In genomic region chr2:163122319-163122718, GRCm38 (mm10) we compare ENCODE assay signal across 9 mouse cellular contexts. TPM values are rescaled to one million over a fixed set of nuclear protein-coding genes. Genes with fewer than 3 reads are reported as not detected.
DNase-seq lines count a peak whose midpoint lies in the region; ATAC-seq and TF ChIP-seq lines count a peak whose summit lies in the region.
"Had no signal": no experiment of that assay in that cellular context is flagged by ENCODE, and none has a peak within 500 bp of the region (broad histone marks: within the 10 kb centered on the region; RNA-seq: fewer than 3 reads in every experiment).

No protein-coding gene starts in this region.

- peaks cover 11 to 15% of the 10 kb centered on the region in 2 experiments for H3K4me1 ChIP-seq in CH12.LX (ENCODE audit: control insufficient read depth in 1 of 2, insufficient read depth in 2 of 2)
- H3K4me1 ChIP-seq in forebrain, embryonic 13.5 days: peaks cover 15% of the 10 kb centered on the region
- H3K4me1 ChIP-seq in limb, embryonic 10.5 days: peaks cover 16% of the 10 kb centered on the region; the same call in 1 of the 2 replicates
- H3K4me1 ChIP-seq in midbrain, embryonic 13.5 days (replicated peaks): peaks cover 30% of the 10 kb centered on the region

- no peak for TF ChIP-seq CTCF in CH12.LX (conservative IDR thresholded peaks at IDR 0.05 in 1 of 2, IDR thresholded peaks at IDR 0.05 in 1 of 2; ENCODE audit: low read depth in 2 of 2, low read length in 2 of 2)

- no peak for TF ChIP-seq EP300 in CH12.LX (IDR thresholded peaks at IDR 0.05; ENCODE audit: low read length)

- TF ChIP-seq POLR2A in CH12.LX (IDR thresholded peaks at IDR 0.05; ENCODE audit: low read depth, low read length): no peak

- no peak overlapping the region for H3K27ac ChIP-seq in CH12.LX (ENCODE audit: insufficient read depth, low read depth)
- H3K27ac ChIP-seq in forebrain, embryonic 13.5 days: no peak overlapping the region
- peak overlapping the region; percentile 64; the same call in 1 of the 2 replicates for H3K27ac ChIP-seq in limb, embryonic 10.5 days
- H3K27ac ChIP-seq in midbrain, embryonic 13.5 days: peak overlapping the region; percentile 74

- H3K9ac ChIP-seq in CH12.LX (ENCODE audit: insufficient read depth, low read depth): no peak overlapping the region
- 0 out of 2 replicates have a peak overlapping the region, but pooled peaks have one; percentile 12 for H3K9ac ChIP-seq in forebrain, embryonic 13.5 days
- H3K9ac ChIP-seq in midbrain, embryonic 13.5 days (replicated peaks): no peak overlapping the region

- peak overlapping the region; percentile 45 for H3K4me2 ChIP-seq in CH12.LX (ENCODE audit: insufficient read depth, low read depth, poor library complexity, severe bottlenecking)
- peak overlapping the region; percentile 33; the same call in 1 of the 2 replicates for H3K4me2 ChIP-seq in forebrain, embryonic 13.5 days
- peak overlapping the region; percentile 37 for H3K4me2 ChIP-seq in midbrain, embryonic 13.5 days (replicated peaks)

- dilution Hi-C loops in CH12.LX (cut with MboI; ENCODE audit: extremely low pct_ligation_motif_present, extremely low pct_unique_long_range_greater_than_20kb, low sequenced_read_pairs): no loop called here

- H3K4me3 ChIP-seq in CH12.LX (replicated peaks in 1 of 3; ENCODE audit: low read depth in 2 of 3, low read length in 2 of 3, poor library complexity in 1 of 3): no peak overlapping the region
- H3K4me3 ChIP-seq in forebrain, embryonic 13.5 days: no peak overlapping the region
- H3K4me3 ChIP-seq in limb, embryonic 10.5 days: peak overlapping the region; percentile 32
- no peak overlapping the region for H3K4me3 ChIP-seq in midbrain, embryonic 13.5 days (replicated peaks)

- DNase-seq in CH12.LX (ENCODE audit: extremely low read depth) (no peak), R1 (ENCODE audit: low read depth, low spot score) (peak; percentile 92)
- DNase-seq in heart, postnatal 4 days: peak; percentile 80
- peak; percentile 66 for DNase-seq in limb, embryonic 10.5 days (ENCODE audit: low spot score)
- DNase-seq in right cerebral cortex, adult 18-20 months: no peak

- TF ChIP-seq RAD21 in CH12.LX (IDR thresholded peaks at IDR 0.05; ENCODE audit: low read depth, low read length): no peak

- no peaks in the 10 kb centered on the region for H3K36me3 ChIP-seq in CH12.LX (replicated peaks in 1 of 2; ENCODE audit: control insufficient read depth in 1 of 2, insufficient read depth in 1 of 2, low read length in 1 of 2)
- no peaks in the 10 kb centered on the region for H3K36me3 ChIP-seq in forebrain, embryonic 13.5 days (ENCODE audit: poor library complexity, severe bottlenecking)
- H3K36me3 ChIP-seq in limb, embryonic 10.5 days: no peaks in the 10 kb centered on the region
- H3K36me3 ChIP-seq in midbrain, embryonic 13.5 days: no peaks in the 10 kb centered on the region

- ATAC-seq in forebrain, embryonic 13.5 days: peak; percentile 86
- ATAC-seq in midbrain, embryonic 13.5 days: peak; percentile 94
- ATAC-seq in megakaryocyte-erythroid progenitor cell, adult 5-6 weeks (replicated peaks; ENCODE audit: low FRiP score, low TSS enrichment, poor library complexity, severe bottlenecking): no peak

- WGBS in forebrain, embryonic 13.5 days: 22% methylated on average over 9 of the region's 9 CpGs
- WGBS in limb, embryonic 10.5 days: 28% methylated on average over 9 of the region's 9 CpGs
- WGBS in midbrain, embryonic 13.5 days: 29% methylated on average over 9 of the region's 9 CpGs

- H3K27me3 ChIP-seq in CH12.LX (replicated peaks): peaks cover 75% of the 10 kb centered on the region
- peaks cover 13% of the 10 kb centered on the region for H3K27me3 ChIP-seq in forebrain, embryonic 13.5 days
- peaks cover 29% of the 10 kb centered on the region for H3K27me3 ChIP-seq in limb, embryonic 10.5 days (ENCODE audit: low read depth, poor library complexity, severe bottlenecking)
- H3K27me3 ChIP-seq in midbrain, embryonic 13.5 days: peaks cover 10% of the 10 kb centered on the region

- in situ Hi-C loops in CH12.LX (cut with MboI; ENCODE audit: low pct_ligation_motif_present, low pct_unique_long_range_greater_than_20kb, low sequenced_read_pairs): no loop called here

- no peaks in the 10 kb centered on the region for H3K79me2 ChIP-seq in CH12.LX (replicated peaks; ENCODE audit: control insufficient read depth, extremely low read depth, insufficient read depth, poor library complexity, severe bottlenecking)

- H3K9me3 ChIP-seq in CH12.LX (replicated peaks; ENCODE audit: low read length): peaks cover 5% of the 10 kb centered on the region
- no peaks in the 10 kb centered on the region for H3K9me3 ChIP-seq in forebrain, embryonic 13.5 days (replicated peaks)
- H3K9me3 ChIP-seq in limb, embryonic 10.5 days (replicated peaks): no peaks in the 10 kb centered on the region
- H3K9me3 ChIP-seq in midbrain, embryonic 13.5 days: peaks cover under 1% of the 10 kb centered on the region

TF ChIP-seq in CH12.LX, 34 proteins besides CTCF, POLR2A, EP300 and RAD21:
- TF ChIP-seq USF1 (IDR thresholded peaks at IDR 0.05; ENCODE audit: low read depth, low read length) (peak; percentile 48; the same call in 1 of the 2 replicates), MEF2A (IDR thresholded peaks at IDR 0.05; ENCODE audit: borderline replicate concordance, low read depth, low read length) (no peak), ZMIZ1 (IDR thresholded peaks at IDR 0.05; ENCODE audit: low read depth, low read length) (no peak), KAT2A (IDR thresholded peaks at IDR 0.05; ENCODE audit: insufficient replicate concordance, low read length) (no peak), POLR2AphosphoS2 (IDR thresholded peaks at IDR 0.05; ENCODE audit: low read depth, low read length) (no peak), JUN (IDR thresholded peaks at IDR 0.05; ENCODE audit: insufficient read depth, low read depth, low read length) (no peak), NELFE (IDR thresholded peaks at IDR 0.05; ENCODE audit: low read depth, low read length) (no peak), ZKSCAN1 (IDR thresholded peaks at IDR 0.05; ENCODE audit: borderline replicate concordance, low read depth, low read length) (no peak), ELF1 (IDR thresholded peaks at IDR 0.05; ENCODE audit: low read depth, low read length) (no peak), ETS1 (conservative IDR thresholded peaks at IDR 0.05; ENCODE audit: low read depth, low read length) (no peak), CHD2 (IDR thresholded peaks at IDR 0.05; ENCODE audit: low read length) (no peak), BHLHE40 (IDR thresholded peaks at IDR 0.05; ENCODE audit: low read depth, low read length) (no peak), USF2 (conservative IDR thresholded peaks at IDR 0.05; ENCODE audit: low read depth, low read length) (peak; percentile 45), MYC (IDR thresholded peaks at IDR 0.05; ENCODE audit: low read depth, low read length) (no peak), IRF4 (IDR thresholded peaks at IDR 0.05; ENCODE audit: low read depth, low read length) (no peak), ZC3H11A (IDR thresholded peaks at IDR 0.05; ENCODE audit: low read depth, low read length) (no peak), UBTF (IDR thresholded peaks at IDR 0.05; ENCODE audit: low read depth, low read length) (no peak), MAZ (IDR thresholded peaks at IDR 0.05; ENCODE audit: low read depth, low read length) (no peak), ZNF384 (IDR thresholded peaks at IDR 0.05; ENCODE audit: low read depth, low read length) (no peak), JUND (conservative IDR thresholded peaks at IDR 0.05; ENCODE audit: low read depth, low read length) (no peak), MAX (IDR thresholded peaks at IDR 0.05; ENCODE audit: low read length) (peak; percentile 16; the same call in 1 of the 2 replicates)

RNA-seq across cellular contexts. Expression of gene Gtsf1l, which starts 34.7 kb away (rescaled TPM):
- total RNA-seq in CH12.LX (2012; rRNA removed) (not detected in 2 replicates), CH12.LX (2014; rRNA removed) (not detected in 2 replicates)
- not detected in 2 replicates for polyA plus RNA-seq in CH12.LX (2012; ENCODE audit: insufficient read length, low read depth)
- not detected in 2 replicates for polyA plus RNA-seq in forebrain, embryonic 13.5 days (2015; fragmentation: Nextera tagmentation; extraction: Ambion mirVana)
- not detected for total RNA-seq in heart, postnatal 4 days (2021)
- polyA plus RNA-seq in limb, embryonic 10.5 days (2016; fragmentation: Nextera tagmentation; extraction: Ambion mirVana): not detected in 2 replicates
- not detected in 2 replicates for polyA plus RNA-seq in midbrain, embryonic 13.5 days (2015; fragmentation: Nextera tagmentation; extraction: Ambion mirVana)
- total RNA-seq in megakaryocyte-erythroid progenitor cell, adult 5-6 weeks (2014; fragmentation: Nextera tagmentation): not detected in 2 replicates
- total RNA-seq in megakaryocyte-erythroid progenitor cell, adult 5-6 weeks (2017): not detected in 2 replicates
- polyA plus RNA-seq: cortical plate, adult 2 months had no signal

Comparison
In these comparisons a context has a peak if more than half of its experiments do, and no peak if none do; other contexts are left out.
1. DNase-seq: peak in R1 (single experiment), heart, postnatal 4 days (single experiment) and limb, embryonic 10.5 days (single experiment); none in CH12.LX (single experiment) and right cerebral cortex, adult 18-20 months (single experiment).
2. H3K27ac ChIP-seq: peak in limb, embryonic 10.5 days (single experiment) and midbrain, embryonic 13.5 days (single experiment); none in CH12.LX (single experiment) and forebrain, embryonic 13.5 days (single experiment).
3. Peak in every context shown above with its lines, with median percentiles within 50 percentile points of each other: H3K4me2 ChIP-seq.